Mouse (Mus musculus) ES-Bruce4 (cell line): ENCODE measurements around the gene Apba1. TPM values are rescaled to one million over a fixed set of nuclear protein-coding genes. Genes with fewer than 3 reads are reported as not detected.

Source experiments
- H3K27ac ChIP-seq: 2 replicates; pipeline ENCODE4 v1.5.1; 2012; ENCODE audit warnings: low read length, inconsistent platforms; ENCODE audit not compliant: insufficient read depth
- H3K27me3 ChIP-seq: 2 replicates; pipeline ENCODE4 v1.6.1; 2012; ENCODE audit warnings: mild to moderate bottlenecking, low read length, inconsistent platforms; ENCODE audit not compliant: control insufficient read depth, poor library complexity, insufficient read depth, severe bottlenecking
- H3K36me3 ChIP-seq: 2 replicates; pipeline ENCODE4 v1.6.1; 2012; ENCODE audit warnings: inconsistent platforms, mild to moderate bottlenecking, low read length, moderate library complexity; ENCODE audit not compliant: control insufficient read depth, poor library complexity, insufficient read depth, severe bottlenecking
- H3K4me1 ChIP-seq: one replicate; pipeline ENCODE4 v1.8.1; 2011; ENCODE audit warnings: low read length; ENCODE audit not compliant: control insufficient read depth, insufficient read depth
- H3K4me3 ChIP-seq: 2 replicates; pipeline ENCODE4 v1.5.1; 2011; ENCODE audit warnings: low read depth, mild to moderate bottlenecking, low read length
- H3K9ac ChIP-seq: 2 replicates; pipeline ENCODE4 v1.6.1; 2012; ENCODE audit warnings: low read depth, mild to moderate bottlenecking, inconsistent platforms; ENCODE audit not compliant: poor library complexity, severe bottlenecking
- H3K9me3 ChIP-seq: replicated peaks from 2 replicates; pipeline ENCODE4 v1.6.1; 2012; ENCODE audit warnings: mild to moderate bottlenecking, low read length, inconsistent platforms; ENCODE audit not compliant: control insufficient read depth, poor library complexity, insufficient read depth, severe bottlenecking
- CTCF ChIP-seq: IDR thresholded peaks from one replicate; pipeline ENCODE4 v1.8.1; 2011; ENCODE audit warnings: low read depth, low read length
- EP300 ChIP-seq: IDR thresholded peaks from 2 replicates; pipeline ENCODE4 v1.6.1; 2011; ENCODE audit warnings: low read depth, low read length; ENCODE audit not compliant: insufficient read depth
- POLR2A ChIP-seq: IDR thresholded peaks from one replicate; pipeline ENCODE4 v1.8.1; 2011; ENCODE audit warnings: low read length; ENCODE audit not compliant: insufficient read depth
- polyA plus RNA-seq: library from polyadenylated mRNA; stranded (reverse); fragments of >200 nt; gene quantifications from 2 replicates; pipeline ENCODE4 v1.2.4, GENCODE M21; 2011; ENCODE audit warnings: low read depth; ENCODE audit not compliant: missing spikeins, insufficient read depth, insufficient read length

Apba1 gene
- polyA plus RNA-seq, 1 experiment: 0.16 TPM

- H3K9me3 ChIP-seq: no peaks in the 10 kb centered on the region
- H3K4me1 ChIP-seq: no peaks in the 10 kb centered on the region
- H3K36me3 ChIP-seq: no peaks in the 10 kb centered on the region
- no peak overlapping the region for H3K9ac ChIP-seq
- no peaks in the 10 kb centered on the region for H3K27me3 ChIP-seq
- TF ChIP-seq POLR2A: no peak
- no peak for TF ChIP-seq EP300
- no peak for TF ChIP-seq CTCF
- H3K4me3 ChIP-seq: no peak overlapping the region
- no peak overlapping the region for H3K27ac ChIP-seq
Observed at GRCm38 (mm10) chr19:23810512-23810911, 51.8 kb downstream of the Apba1 start.

- H3K4me1 ChIP-seq: no peaks in the 10 kb centered on the region
- no peak overlapping the region for H3K4me3 ChIP-seq
- H3K9ac ChIP-seq: no peak overlapping the region
- no peaks in the 10 kb centered on the region for H3K27me3 ChIP-seq
- H3K27ac ChIP-seq: no peak overlapping the region
- no peaks in the 10 kb centered on the region for H3K36me3 ChIP-seq
- TF ChIP-seq EP300 (no peak), POLR2A (no peak), CTCF (no peak)
- no peaks in the 10 kb centered on the region for H3K9me3 ChIP-seq
Observed at GRCm38 (mm10) chr19:23810976-23811375, 52.3 kb downstream of the Apba1 start.

GRCm38 (mm10) chr19:23816762-23817161 lies 58.1 kb downstream of the Apba1 start:
- Histone ChIP-seq H3K9ac (no peak overlapping the region), H3K4me1 (no peaks in the 10 kb centered on the region), H3K4me3 (no peak overlapping the region), H3K36me3 (no peaks in the 10 kb centered on the region), H3K27me3 (no peaks in the 10 kb centered on the region), H3K9me3 (no peaks in the 10 kb centered on the region), H3K27ac (no peak overlapping the region)
- TF ChIP-seq CTCF (no peak), EP300 (no peak), POLR2A (no peak)

GRCm38 (mm10) chr19:23817196-23817595 lies 58.5 kb downstream of the Apba1 start:
- H3K27ac ChIP-seq: no peak overlapping the region
- no peaks in the 10 kb centered on the region for H3K9me3 ChIP-seq
- no peak overlapping the region for H3K4me3 ChIP-seq
- no peak overlapping the region for H3K9ac ChIP-seq
- no peaks in the 10 kb centered on the region for H3K36me3 ChIP-seq
- H3K27me3 ChIP-seq: no peaks in the 10 kb centered on the region
- H3K4me1 ChIP-seq: no peaks in the 10 kb centered on the region
- TF ChIP-seq EP300 (no peak), CTCF (no peak), POLR2A (no peak)

- Histone ChIP-seq H3K9ac (no peak overlapping the region), H3K27me3 (no peaks in the 10 kb centered on the region), H3K9me3 (no peaks in the 10 kb centered on the region), H3K4me3 (no peak overlapping the region), H3K4me1 (no peaks in the 10 kb centered on the region), H3K36me3 (no peaks in the 10 kb centered on the region), H3K27ac (no peak overlapping the region)
- TF ChIP-seq EP300: no peak
- no peak for TF ChIP-seq CTCF
- TF ChIP-seq POLR2A: no peak
Observed at GRCm38 (mm10) chr19:23819882-23820281, 61.2 kb downstream of the Apba1 start.

- Histone ChIP-seq H3K36me3 (no peaks in the 10 kb centered on the region), H3K9me3 (no peaks in the 10 kb centered on the region), H3K9ac (no peak overlapping the region), H3K27me3 (no peaks in the 10 kb centered on the region), H3K4me1 (no peaks in the 10 kb centered on the region), H3K27ac (no peak overlapping the region), H3K4me3 (no peak overlapping the region)
- TF ChIP-seq POLR2A (no peak), CTCF (no peak), EP300 (no peak)
Observed at GRCm38 (mm10) chr19:23822497-23822896, 63.8 kb downstream of the Apba1 start.
